Mouse (Mus musculus) cerebellum, postnatal 25 days (tissue): ENCODE measurements around the gene Commd9.

Source experiments
- DNase-seq, 2 experiments: peaks; one replicate each; pipeline ENCODE4 v3.0.0; 2021; ENCODE audit warnings: mixed read lengths in 2 of 2

Gene Commd9

DNA sequence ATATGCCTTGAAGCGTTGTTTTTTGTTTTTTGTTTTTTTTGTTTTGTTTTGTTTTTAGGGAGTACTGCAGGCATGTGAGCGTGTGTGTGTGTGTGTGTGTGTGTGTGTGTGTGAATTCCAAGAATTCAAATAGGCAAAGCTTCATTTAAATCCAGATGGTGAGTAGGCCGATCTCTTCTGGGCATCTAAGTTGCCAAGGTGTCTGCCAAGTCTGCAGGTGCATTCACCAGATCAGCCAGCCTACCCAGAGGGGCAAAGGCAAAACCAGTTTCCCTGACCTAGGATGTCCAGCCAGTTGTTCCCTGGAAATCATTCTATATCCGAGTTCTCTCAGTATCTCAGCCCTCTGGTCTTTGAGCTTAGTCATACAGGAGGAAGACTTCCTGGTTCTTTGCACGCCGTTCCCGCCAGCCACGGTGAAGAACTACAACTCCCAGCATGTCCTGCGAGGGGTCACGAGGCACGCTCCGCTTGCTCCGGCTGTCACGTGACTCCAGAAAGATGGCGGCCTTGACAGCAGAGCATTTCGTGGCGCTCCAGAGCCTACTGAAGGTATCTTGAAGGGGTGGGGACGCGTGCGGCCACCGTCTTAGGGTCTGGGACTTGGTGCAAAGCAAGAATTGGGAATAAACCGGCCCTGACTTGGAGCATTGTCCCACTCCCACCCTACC, at the start of gene Commd9:
Commd9 (plus strand) TSS at position 480 of the 671 bp plus-strand sequence.
- peak; percentile 92 to 95 for DNase-seq

DNA sequence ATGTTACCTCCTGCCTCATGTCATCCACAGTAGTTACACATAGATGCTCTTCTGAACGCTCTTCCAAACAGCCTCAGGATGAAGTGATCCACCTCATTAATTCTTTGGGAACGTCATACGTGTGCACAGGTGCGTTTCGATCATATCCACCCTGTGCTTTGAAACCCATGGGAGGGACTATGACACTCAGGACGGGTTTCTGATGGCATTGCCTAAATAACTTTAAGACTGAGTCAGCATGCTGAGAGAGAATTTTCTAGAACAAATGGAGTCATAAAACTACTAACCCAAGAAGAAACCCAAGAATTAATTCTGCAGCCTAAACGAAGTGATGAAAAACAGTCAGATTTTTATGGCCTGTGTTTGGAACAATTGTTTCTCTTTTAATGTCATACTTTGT, 43.3 kb upstream of the Commd9 start:
- no peak for DNase-seq

GRCm38 (mm10) chr2:101854792-101855191, 31.3 kb upstream of the Commd9 start:
- no peak for DNase-seq

DNA sequence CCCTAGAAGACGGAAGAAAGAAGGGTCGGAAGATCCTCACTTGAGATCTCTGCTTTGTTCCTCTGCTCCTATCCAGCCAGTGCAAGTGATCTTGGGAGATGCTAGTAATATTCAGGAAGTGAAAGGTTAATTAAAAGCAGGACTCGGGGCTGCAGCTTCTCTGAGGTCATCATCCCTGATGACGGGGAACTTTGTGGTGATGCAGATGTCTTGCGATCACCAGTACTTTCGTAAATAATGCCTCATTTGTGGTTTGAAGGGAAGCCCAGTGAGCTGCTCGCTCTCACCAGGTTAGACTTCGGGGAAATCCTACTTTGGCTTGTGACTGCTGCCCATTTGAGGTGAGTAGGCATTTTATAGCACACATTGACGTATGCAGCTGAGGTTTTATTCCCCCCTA, 29.9 kb upstream of the Commd9 start:
- no peak for DNase-seq

GRCm38 (mm10) chr2:101860920-101861485, 25.0 kb upstream of the Commd9 start:
- DNase-seq = no peak

- DNase-seq = no peak
Observed at GRCm38 (mm10) chr2:101862219-101863123, 23.6 kb upstream of the Commd9 start.

DNA sequence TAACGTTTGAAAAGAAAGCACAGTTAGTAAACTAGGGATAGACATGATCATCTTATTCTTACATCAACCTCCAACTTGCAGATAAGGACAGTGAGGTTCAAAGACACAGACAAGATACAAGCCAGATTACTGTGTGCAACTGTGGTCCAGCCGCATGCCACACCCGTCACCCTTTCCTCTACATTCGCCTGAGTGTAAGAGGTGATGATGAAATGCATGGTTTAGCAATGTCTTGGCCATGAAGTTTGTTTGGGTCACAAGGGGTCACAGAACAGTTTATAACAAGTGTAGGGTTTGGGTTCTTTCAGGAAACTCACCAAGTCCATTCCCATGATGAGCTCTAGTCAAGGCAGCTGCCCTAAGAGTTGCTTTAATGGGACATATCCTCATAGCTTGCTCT, 17.4 kb upstream of the Commd9 start:
- no peak for DNase-seq

DNA sequence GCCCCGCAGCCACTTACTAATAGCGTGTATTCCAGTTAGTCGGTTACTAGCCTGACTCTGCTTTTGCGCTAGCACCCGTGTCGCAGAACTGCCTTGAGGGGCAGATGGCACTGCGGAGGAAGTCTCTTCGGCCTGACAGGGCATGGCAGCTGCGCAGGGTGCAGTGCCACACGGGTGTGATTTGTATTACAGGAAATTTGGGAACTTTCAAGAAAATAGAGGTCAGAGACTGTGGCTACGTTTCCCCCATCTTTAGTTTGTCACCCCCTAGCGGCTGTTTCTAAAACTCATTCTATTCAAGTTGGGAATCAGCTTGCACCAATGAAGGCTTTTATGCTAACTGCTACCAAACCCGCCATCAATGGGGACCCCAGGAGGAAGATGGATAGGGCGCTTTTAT, 14.9 kb upstream of the Commd9 start:
- peak; percentile 24 to 49 for DNase-seq

DNA sequence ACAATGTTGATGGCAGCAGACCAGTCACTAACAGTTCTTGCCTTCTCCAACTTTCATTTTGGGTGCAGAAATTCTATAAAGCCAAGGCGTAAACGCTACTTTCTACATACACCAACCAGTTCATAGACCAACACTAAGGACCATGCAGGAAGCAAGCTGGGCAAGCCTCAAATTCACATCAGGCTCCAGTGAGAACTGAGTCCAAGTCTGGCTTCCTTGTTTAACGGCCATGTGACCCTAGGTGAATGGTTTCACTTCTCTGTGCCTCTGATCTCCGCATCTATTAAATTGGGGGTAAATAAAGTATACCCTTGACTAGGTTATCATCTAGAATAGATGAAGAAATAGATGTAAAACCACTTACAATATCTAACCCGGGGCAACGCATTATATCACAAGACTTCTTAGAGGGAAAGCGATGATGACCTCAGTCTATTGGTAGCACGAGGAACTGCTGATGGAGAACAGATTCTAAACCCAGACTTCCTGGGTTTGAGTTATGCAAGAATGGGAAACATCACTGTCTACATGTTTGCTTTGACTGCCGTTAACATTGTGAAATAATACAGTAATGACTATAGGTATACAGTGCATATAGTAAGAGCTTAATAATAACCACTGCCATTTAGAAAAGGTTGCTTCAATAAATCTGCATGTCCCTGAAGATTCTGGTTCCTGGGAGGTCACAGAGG, 4.4 kb upstream of the Commd9 start:
- DNase-seq = no peak

DNA sequence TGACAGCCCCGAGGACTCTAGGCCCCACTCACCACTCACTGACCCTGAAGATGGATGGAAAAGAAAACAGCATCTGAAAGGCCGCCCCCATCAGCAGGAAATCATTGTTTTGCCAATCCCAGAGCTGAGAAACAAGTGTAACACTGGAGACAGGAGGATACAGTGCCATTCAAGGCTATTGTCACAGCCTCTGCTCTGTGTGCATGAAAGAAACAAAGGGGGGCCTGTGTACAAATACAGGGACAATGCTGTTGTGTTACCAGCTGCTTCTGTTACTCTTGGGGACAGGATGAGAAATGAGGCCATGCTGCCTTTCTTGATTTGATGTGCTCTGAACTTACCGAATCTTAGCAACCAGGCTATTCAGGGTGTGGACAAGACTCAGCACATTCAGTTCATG, 3.0 kb upstream of the Commd9 start, which contains the start of gene Prr5l:
Prr5l (minus strand) TSS at position 30 of the 400 bp plus-strand sequence.
- no peak for DNase-seq

GRCm38 (mm10) chr2:101884286-101884685, 1.8 kb upstream of the Commd9 start:
- no peak for DNase-seq

DNA sequence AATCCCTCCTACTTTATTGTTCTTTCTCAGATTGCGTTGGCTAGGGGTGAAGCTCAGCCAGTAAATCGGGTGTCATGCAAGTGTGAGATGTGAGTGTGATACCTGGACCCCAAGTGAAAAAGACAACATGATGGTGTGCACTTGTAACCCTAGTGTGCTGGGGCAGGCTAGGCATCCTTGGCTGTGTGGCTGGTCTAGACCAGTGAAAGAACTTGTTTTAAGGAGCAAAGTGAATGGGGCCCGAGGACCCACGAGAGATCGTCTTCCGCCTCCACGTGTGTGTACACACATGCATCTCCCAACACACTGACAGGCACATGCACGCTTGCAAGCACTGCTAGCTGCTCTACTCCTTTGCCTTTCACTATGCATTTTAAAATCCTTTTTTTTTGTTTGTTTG, 2.8 kb downstream of the Commd9 start:
- DNase-seq = no peak

DNA sequence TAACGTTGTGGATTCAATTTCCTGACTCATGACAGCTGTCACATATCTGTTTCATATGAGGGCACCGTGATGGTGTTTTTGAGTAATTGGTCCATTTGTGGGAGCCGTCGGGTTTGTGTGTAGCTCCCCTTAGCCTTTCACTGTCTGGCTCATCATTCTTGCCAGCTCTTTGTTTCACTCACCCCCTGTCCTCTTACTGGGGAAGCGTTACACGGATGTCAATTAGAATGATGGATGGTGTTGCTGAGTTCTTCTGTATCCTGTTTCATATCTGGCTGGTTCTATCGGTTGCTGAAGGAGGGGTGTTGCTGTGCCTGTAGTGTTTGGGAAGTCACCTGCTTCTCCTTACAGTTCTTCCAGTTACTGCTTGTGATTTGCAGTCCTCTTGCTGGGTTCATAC, 5.1 kb downstream of the Commd9 start:
- DNase-seq = no peak

DNA sequence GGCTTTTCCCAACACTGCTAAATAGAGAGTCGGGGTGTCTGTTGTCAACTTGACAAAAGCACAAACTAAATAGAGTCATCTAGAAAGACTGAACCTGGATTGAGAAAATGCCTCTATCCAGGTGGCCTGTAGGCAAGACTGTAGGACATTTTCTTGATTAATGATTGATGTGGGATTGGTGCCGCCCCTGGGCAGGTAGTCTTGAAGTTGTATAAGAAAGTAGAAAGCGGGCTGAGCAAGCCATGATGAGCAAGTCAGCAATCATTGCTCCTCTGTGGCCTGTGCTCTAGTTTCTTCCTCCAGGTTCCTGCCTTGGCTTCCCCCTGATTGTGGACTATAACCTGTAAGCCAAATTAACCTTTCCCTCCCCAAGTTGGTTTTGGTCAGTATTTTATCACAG, 8.1 kb downstream of the Commd9 start:
- no peak for DNase-seq

DNA sequence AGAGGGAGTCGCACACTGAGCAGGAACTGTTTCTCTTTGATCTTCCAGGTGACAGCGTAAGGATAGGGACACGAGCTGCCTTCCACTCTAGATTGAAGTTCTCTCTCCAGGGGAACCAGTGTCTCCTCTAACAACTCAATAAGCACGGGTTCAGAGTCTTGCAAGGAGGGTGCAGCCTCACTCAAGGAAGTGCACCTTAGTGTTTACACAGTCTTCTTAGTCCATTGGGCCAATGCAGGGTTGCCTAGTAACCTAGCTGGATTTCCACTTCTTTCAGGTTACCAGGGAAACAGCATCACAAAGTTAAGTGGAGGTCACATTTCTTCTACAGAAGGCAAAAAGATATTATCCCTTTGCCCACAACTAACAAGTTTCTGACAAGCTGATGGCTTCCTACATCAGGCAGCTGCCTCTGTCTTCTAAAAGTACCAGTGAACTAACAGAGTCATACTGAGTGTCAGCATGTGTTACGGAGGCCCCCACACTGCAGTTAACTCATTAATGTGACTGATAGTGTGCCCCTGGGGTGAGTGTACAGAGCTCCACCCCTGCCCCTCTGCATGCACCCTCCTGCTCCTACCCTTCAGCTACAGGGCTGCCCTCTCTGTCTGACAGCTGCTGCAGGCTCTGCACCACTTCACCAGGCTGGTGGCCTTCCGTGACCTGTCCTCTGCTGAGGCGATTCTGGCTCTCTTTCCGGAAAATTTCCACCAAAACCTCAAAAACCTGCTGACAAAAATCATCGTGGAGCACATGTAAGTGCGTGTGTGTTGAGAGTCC, 10.6 kb downstream of the Commd9 start:
- no peak for DNase-seq

DNA sequence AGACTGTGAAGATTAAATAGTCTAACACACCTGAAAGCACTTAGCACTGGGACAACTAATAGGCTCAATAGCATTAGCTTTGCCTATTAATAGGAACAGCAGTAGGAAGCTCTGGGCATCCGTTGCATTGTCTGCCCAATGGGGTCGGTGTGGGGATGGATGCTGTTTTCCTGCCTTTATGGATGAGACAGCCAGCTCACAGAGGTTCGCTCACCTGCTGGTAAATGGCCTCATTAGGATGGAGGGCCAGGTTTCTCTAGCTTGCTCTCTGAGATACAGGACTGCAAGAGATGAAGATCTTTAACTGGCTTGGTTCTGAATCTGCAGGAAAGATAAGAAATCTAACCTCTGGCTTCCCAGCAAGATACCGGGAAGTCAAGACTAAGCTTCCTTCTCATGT, 16.1 kb downstream of the Commd9 start:
- DNase-seq = peak; percentile 37 to 46

DNA sequence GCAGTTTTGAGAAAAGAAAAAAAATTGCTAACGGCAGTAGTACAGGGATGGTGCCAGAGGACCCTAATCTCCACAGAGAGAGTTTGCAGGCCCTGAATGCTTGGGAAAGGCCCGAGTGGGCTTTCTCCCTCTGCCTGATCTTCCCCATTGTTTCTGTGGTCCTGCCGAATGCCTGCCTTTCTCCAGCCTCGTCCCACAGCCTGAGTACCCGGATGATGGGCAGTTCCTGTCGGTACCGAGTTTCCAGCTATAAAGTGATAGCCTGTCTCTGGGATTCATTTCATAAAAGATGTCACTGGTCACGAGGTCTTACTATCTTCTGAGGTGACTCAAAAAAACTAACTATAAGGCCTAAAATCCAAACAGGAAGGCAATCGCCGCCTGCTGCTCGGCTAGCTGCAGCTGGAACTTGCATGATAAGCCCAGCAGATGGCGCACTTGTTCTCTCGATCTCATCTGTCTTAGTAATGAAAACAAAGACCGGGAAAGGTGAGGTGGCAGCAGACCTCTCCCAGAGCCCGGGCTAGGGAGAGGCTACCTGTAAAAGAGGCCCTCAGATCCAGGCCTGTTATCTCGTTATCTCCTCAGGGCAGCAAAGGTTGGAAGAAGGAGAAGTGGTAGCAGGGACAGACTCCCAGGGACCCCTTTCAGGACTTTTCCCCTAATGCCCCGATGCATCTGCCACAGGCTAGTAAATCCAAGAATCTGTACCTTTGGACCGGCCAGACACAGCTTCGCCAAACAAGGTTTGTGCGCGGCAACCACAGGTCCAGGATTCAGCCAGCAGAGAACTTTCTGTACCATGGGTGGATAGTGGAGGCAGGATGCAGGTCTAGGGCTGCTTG, 19.7 kb downstream of the Commd9 start:
- peak; percentile 89 to 93 for DNase-seq

GRCm38 (mm10) chr2:101906379-101906690, 20.3 kb downstream of the Commd9 start:
- peak in 1 of 2 experiments; percentile 54 for DNase-seq

GRCm38 (mm10) chr2:101907386-101908022, 21.5 kb downstream of the Commd9 start:
- DNase-seq = peak; percentile 91

DNA sequence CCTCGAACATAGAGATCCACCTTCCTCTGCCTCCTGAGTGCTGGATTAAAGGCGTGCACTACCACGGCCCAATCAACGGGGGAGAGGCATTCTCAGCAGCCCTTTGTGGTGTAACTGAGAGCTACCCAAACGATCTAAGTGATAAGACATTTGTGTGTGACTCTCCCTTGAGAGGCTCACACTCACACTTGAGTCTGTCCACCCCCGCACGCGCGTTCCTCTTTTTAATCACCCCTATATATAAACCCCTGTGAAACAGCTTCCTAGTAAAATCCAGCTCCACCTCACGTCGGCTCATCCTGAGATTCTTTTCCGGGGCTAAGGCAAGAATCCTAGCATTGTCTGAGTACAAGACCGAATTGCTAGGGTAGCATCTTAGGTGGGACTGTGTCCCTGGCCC, 22.7 kb downstream of the Commd9 start:
- DNase-seq = peak; percentile 28 to 33
